Mouse (Mus musculus) stomach, embryonic 14.5 days (tissue): ENCODE data around the gene Phc1. TPM values are rescaled to one million over a fixed set of nuclear protein-coding genes. Genes with fewer than 3 reads are reported as not detected.

Experiments
- ATAC-seq: fragments of 200-750 bp; cut with Nextera tagmentation; 2 replicates; pipeline ENCODE4 v1.8.0; 2017; ENCODE audit warnings: low read depth, moderate TSS enrichment; ENCODE audit not compliant: insufficient number of reproducible peaks, insufficient read depth, low FRiP score
- H3K27ac ChIP-seq: fragments of 300-500 bp; sonication (generic); 2 replicates; pipeline ENCODE4 v1.5.1; 2014; ENCODE audit warnings: mild to moderate bottlenecking, low read length, moderate library complexity, mixed read lengths
- H3K27me3 ChIP-seq: fragments of 300-500 bp; sonication (generic); 2 replicates; pipeline ENCODE4 v1.6.1; 2014; ENCODE audit warnings: low read length, control low read depth, mixed read lengths; ENCODE audit not compliant: control insufficient read depth, insufficient read depth
- H3K36me3 ChIP-seq: fragments of 300-500 bp; sonication (generic); 2 replicates; pipeline ENCODE4 v1.6.1; 2014; ENCODE audit warnings: mild to moderate bottlenecking, control low read depth, low read length, moderate library complexity, mixed read lengths; ENCODE audit not compliant: control insufficient read depth, insufficient read depth
- H3K4me1 ChIP-seq: fragments of 300-500 bp; sonication (generic); 2 replicates; pipeline ENCODE4 v1.6.1; 2014; ENCODE audit warnings: low read length, control low read depth, mixed read lengths; ENCODE audit not compliant: control insufficient read depth, insufficient read depth
- H3K4me2 ChIP-seq: fragments of 300-500 bp; sonication (generic); replicated peaks from 2 replicates; pipeline ENCODE4 v1.6.1; 2014; ENCODE audit warnings: low read depth, low read length, control low read depth
- H3K4me3 ChIP-seq: fragments of 300-500 bp; sonication (generic); 2 replicates; pipeline ENCODE4 v1.5.1; 2014; ENCODE audit warnings: low read depth, low read length, control low read depth
- H3K9ac ChIP-seq: fragments of 300-500 bp; sonication (generic); replicated peaks from 2 replicates; pipeline ENCODE4 v1.6.1; 2014; ENCODE audit warnings: low read depth, mild to moderate bottlenecking, control low read depth, low read length, moderate library complexity, mixed read lengths
- H3K9me3 ChIP-seq: fragments of 300-500 bp; sonication (generic); 2 replicates; pipeline ENCODE4 v1.6.1; 2016; ENCODE audit warnings: low read depth, low read length, control low read depth; ENCODE audit not compliant: control insufficient read depth
- WGBS: fragments of 180-500 bp; shearing (Covaris S2); extraction: QIAGEN DNeasy Blood & Tissue Kit; methylation state at CpG from one replicate; pipeline ENCODE4 v1.1.7; 2014; 5-methylcytosine and 5-hydroxymethylcytosine counted together
- polyA plus RNA-seq: library from polyadenylated mRNA; unstranded; fragments of >200 nt; fragmentation: Nextera tagmentation; extraction: Ambion mirVana; gene quantifications from 2 replicates; pipeline ENCODE4 v1.2.1, GENCODE M21; 2014

The Phc1 gene
- polyA plus RNA-seq, 1 experiment from 2014 or later, result 23.4 TPM

DNA sequence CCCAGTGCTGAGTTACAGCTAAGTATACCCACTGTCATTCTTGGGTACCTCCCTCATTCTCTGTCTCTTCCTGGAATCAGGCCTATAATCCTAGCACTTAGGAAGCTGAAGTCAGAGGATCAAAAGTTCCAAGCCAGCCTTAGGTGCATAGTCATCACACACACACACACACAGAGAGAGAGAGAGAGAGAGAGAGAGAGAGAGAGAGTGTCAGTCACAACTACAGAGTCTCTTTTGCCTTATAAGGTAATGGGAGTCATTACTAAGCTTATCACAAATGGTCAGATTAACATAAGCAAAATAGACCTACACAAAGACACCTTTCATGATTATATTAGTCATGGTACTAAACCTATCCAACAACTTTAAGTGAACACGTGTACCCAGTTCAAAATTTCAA lies 51.0 kb downstream of the Phc1 start:
- no peaks in the 10 kb centered on the region for H3K36me3 ChIP-seq
- no peaks in the 10 kb centered on the region for H3K4me1 ChIP-seq
- H3K4me3 ChIP-seq, result no peak overlapping the region
- H3K27me3 ChIP-seq, result no peaks in the 10 kb centered on the region
- H3K9ac ChIP-seq, result no peak overlapping the region
- WGBS, result 85% methylated on average over 1 of the region's 1 CpGs
- no peaks in the 10 kb centered on the region for H3K9me3 ChIP-seq
- H3K4me2 ChIP-seq, result no peak overlapping the region
- H3K27ac ChIP-seq, result no peak overlapping the region
- no peak for ATAC-seq

DNA sequence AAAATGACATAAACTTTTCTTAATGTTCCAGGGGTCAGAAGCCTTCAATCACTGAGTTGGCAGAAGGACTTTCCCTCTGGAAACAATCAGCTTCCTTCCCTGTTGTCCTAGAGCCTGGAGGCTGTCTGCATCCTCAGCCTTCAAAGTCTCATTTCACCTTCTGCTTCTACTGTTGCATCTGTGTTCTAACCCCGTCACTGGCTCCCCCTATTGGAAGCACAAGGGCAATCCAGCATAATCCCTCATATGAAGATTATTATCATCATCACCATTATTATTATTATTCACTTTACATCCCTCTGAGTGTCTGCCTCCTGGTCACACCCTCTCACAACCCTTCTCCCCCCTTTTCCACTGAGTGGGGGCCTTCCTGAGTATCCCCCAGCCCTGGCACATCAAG lies 52.1 kb downstream of the Phc1 start:
- Histone ChIP-seq H3K27ac (no peak overlapping the region), H3K4me2 (no peak overlapping the region), H3K27me3 (no peaks in the 10 kb centered on the region), H3K9me3 (no peaks in the 10 kb centered on the region), H3K4me3 (no peak overlapping the region), H3K36me3 (no peaks in the 10 kb centered on the region), H3K4me1 (no peaks in the 10 kb centered on the region), H3K9ac (no peak overlapping the region)
- ATAC-seq, result no peak
- whole genome bisulfite sequencing, result 39% methylated on average over 1 of the region's 1 CpGs

DNA sequence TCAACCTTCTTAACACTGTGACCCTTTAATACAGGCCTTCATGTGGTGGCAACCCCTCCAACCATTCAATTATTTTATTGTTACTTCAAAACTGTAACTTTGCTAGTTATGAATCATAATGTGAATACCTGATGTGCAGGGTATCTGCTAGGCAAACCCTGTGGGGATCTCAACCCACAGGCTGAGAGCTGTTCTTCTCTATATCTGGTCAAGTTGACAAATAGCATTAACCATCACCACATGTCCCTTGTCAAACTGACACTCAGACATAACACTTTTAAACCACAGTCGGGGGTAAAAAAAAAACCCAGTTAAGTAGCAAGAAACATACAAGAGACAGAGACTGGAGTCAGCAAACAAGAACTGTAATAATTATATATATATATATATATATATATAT lies 55.5 kb downstream of the Phc1 start:
- H3K9me3 ChIP-seq, result no peaks in the 10 kb centered on the region
- H3K27ac ChIP-seq, result no peak overlapping the region
- no peaks in the 10 kb centered on the region for H3K4me1 ChIP-seq
- no peak overlapping the region for H3K4me2 ChIP-seq
- H3K36me3 ChIP-seq, result no peaks in the 10 kb centered on the region
- H3K27me3 ChIP-seq, result no peaks in the 10 kb centered on the region
- 59% methylated on average over 1 of the region's 1 CpGs for WGBS
- no peak for ATAC-seq
- H3K9ac ChIP-seq, result no peak overlapping the region
- no peak overlapping the region for H3K4me3 ChIP-seq

DNA sequence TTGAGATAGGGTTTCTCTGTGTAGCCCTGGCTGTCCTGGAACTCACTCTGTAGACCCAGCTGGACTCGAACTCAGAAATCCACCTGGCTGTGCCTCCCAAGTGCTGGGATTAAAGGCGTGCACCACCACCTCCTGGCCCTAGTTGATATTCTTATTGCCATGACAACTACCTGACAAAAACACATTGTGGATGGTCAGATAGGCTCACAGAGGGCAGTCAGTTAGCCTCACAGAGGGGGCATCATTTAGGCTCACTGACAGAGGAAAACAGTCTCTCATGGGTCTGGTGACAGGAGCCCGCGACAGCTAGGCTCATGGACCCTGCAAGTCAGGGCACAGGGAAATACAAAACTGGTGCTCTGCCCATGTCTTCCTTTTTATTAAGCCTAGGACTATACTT lies 56.1 kb downstream of the Phc1 start:
- no peak overlapping the region for H3K27ac ChIP-seq
- no peaks in the 10 kb centered on the region for H3K27me3 ChIP-seq
- H3K4me1 ChIP-seq, result no peaks in the 10 kb centered on the region
- no peaks in the 10 kb centered on the region for H3K36me3 ChIP-seq
- H3K9ac ChIP-seq, result no peak overlapping the region
- H3K9me3 ChIP-seq, result no peaks in the 10 kb centered on the region
- 81% methylated on average over 4 of the region's 4 CpGs for WGBS
- no peak for ATAC-seq
- no peak overlapping the region for H3K4me3 ChIP-seq
- no peak overlapping the region for H3K4me2 ChIP-seq

DNA sequence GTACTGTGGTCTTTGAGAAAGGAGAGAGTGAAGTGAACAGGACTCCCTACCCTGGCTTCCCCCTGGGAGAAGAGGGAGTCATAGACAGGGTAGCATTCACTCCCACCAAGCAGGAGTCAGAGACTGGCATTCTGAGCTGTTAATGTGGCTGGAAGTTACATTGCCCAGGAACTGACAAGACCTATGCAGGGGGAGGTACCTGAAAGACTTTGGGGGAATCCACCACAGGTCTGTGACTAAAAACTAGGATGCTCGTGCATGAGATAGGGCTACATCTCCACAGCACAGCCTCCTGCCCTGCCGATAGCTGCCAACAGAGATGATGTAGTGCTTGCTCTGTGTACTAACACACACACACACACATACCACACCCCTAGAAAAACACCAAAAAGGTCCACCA lies 56.9 kb downstream of the Phc1 start:
- Histone ChIP-seq H3K36me3 (no peaks in the 10 kb centered on the region), H3K4me3 (no peak overlapping the region), H3K9me3 (no peaks in the 10 kb centered on the region), H3K27me3 (no peaks in the 10 kb centered on the region), H3K4me1 (no peaks in the 10 kb centered on the region), H3K27ac (no peak overlapping the region), H3K4me2 (no peak overlapping the region), H3K9ac (no peak overlapping the region)
- no peak for ATAC-seq
- 78% methylated on average over 2 of the region's 2 CpGs for WGBS

DNA sequence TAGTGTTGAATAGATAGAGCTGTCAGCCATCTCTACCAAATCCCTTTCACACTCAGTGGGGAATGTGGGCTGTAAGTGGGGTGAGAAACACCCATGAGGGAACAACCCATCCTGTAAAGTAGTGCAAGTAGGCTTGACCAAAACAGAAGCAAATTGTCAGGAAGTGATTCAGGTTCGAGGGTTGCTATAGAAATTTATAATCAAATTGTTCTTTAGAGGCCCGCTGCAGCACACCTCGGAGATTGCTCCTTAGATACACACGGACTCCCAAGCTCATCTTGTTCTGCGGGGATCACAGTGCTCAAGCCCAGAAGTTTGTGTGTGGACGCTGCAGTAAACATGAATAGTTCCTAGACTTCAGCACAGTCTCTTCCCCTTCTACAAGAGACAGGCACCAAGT lies 57.6 kb downstream of the Phc1 start, which contains the start of gene Klrg1:
Klrg1 (minus strand) TSS at position 101 of the 400 bp plus-strand sequence.
- ATAC-seq, result no peak
- WGBS, result 79% methylated on average over 6 of the region's 6 CpGs
- H3K36me3 ChIP-seq, result no peaks in the 10 kb centered on the region
- H3K4me1 ChIP-seq, result no peaks in the 10 kb centered on the region
- no peak within 1 kb of the TSS for H3K4me2 ChIP-seq
- H3K9me3 ChIP-seq, result no peaks in the 10 kb centered on the region
- no peaks in the 10 kb centered on the region for H3K27me3 ChIP-seq
- H3K27ac ChIP-seq, result no peak within 1 kb of the TSS
- H3K9ac ChIP-seq, result no peak within 1 kb of the TSS
- H3K4me3 ChIP-seq, result no peak within 1 kb of the TSS

DNA sequence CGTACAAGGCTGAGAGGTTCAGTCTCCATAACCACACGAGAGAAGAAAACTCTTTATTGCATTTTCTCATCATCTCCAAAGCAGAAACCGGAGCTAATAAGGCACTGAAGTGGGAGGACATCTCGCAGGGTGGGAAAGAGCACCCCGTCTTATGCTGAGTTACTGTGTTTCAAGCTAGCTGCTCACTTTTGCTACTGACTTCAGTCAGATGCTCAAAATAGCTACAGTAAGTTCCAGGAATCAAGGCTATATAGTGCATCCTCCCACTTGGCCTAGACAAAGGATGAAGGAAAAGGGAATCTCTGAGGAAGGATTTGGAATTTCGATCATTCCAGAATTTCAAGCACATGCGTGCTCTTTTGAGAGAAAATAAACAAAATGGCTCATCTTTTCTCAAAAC lies 63.8 kb downstream of the Phc1 start:
- ATAC-seq, result no peak
- no peak overlapping the region for H3K9ac ChIP-seq
- no peak overlapping the region for H3K27ac ChIP-seq
- no peaks in the 10 kb centered on the region for H3K4me1 ChIP-seq
- H3K9me3 ChIP-seq, result no peaks in the 10 kb centered on the region
- no peak overlapping the region for H3K4me3 ChIP-seq
- no peaks in the 10 kb centered on the region for H3K27me3 ChIP-seq
- H3K4me2 ChIP-seq, result no peak overlapping the region
- WGBS, result 81% methylated on average over 7 of the region's 7 CpGs
- no peaks in the 10 kb centered on the region for H3K36me3 ChIP-seq

DNA sequence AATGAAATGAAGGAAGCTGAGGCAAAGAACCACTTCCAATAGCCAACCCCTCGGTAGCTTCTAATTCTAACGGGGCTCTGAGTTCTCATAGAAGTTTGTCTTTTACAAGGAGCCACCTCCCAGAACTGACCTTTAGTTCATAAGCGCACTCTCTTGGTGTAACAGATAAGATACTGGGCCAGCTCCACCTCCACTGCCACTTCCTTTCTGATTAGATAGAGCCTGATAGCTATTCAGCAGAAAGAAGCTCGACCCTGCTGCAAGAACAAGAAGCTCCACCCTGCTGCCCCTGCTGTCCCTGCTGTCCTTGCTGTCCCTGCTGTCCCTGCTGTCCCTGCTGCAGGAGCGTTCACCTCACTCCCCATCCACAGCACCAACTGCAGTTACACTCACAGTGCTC lies 65.8 kb downstream of the Phc1 start:
- H3K4me1 ChIP-seq, result no peaks in the 10 kb centered on the region
- no peaks in the 10 kb centered on the region for H3K36me3 ChIP-seq
- H3K9ac ChIP-seq, result no peak overlapping the region
- ATAC-seq, result no peak
- no peak overlapping the region for H3K4me2 ChIP-seq
- no peak overlapping the region for H3K4me3 ChIP-seq
- H3K9me3 ChIP-seq, result no peaks in the 10 kb centered on the region
- H3K27ac ChIP-seq, result no peak overlapping the region
- no peaks in the 10 kb centered on the region for H3K27me3 ChIP-seq
- WGBS, result 40% methylated on average over 5 of the region's 5 CpGs

DNA sequence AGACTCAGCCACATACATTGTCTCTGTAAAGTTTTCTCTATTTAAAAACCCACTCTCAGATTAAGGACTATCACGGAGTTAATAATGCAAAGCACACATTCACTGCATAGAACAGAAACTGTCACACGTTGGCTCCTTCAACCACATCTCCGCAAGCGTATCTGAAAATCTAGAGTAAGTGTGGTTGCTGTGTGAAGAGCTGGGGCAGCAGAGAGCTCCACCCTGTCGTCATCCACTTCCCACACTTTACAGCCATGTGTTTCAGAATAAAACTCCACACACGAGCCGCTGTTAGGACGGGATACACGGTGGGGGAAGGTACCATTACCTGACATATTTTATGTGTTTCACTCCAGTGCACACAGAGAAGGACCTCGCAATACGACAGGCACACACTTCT lies 70.2 kb downstream of the Phc1 start:
- Histone ChIP-seq H3K27me3 (no peaks in the 10 kb centered on the region), H3K4me1 (no peaks in the 10 kb centered on the region), H3K9ac (no peak overlapping the region), H3K4me2 (no peak overlapping the region), H3K27ac (no peak overlapping the region), H3K36me3 (no peaks in the 10 kb centered on the region), H3K4me3 (no peak overlapping the region), H3K9me3 (no peaks in the 10 kb centered on the region)
- WGBS, result 76% methylated on average over 11 of the region's 11 CpGs
- no peak for ATAC-seq
